Mouse (Mus musculus) lung, embryonic 16.5 days (tissue): ENCODE results near the gene Capn2. TPM values are rescaled to one million over a fixed set of nuclear protein-coding genes. Genes with fewer than 3 reads are reported as not detected.

Source experiments
- ATAC-seq: fragments of 200-750 bp; cut with Nextera tagmentation; 2 replicates; pipeline ENCODE4 v1.8.0; 2017; ENCODE audit warnings: low read depth, mild to moderate bottlenecking, moderate library complexity
- H3K27ac ChIP-seq: fragments of 300-500 bp; sonication (generic); 2 replicates; pipeline ENCODE4 v1.5.1; 2014; ENCODE audit warnings: mild to moderate bottlenecking, control low read depth, low read length
- H3K27me3 ChIP-seq: fragments of 300-500 bp; sonication (generic); 2 replicates; pipeline ENCODE4 v1.6.1; 2014; ENCODE audit warnings: low read depth, low read length, mixed read lengths; ENCODE audit not compliant: control insufficient read depth, insufficient read depth
- H3K36me3 ChIP-seq: fragments of 300-500 bp; sonication (generic); 2 replicates; pipeline ENCODE4 v1.6.1; 2014; ENCODE audit warnings: low read length; ENCODE audit not compliant: control insufficient read depth, insufficient read depth
- H3K4me1 ChIP-seq: fragments of 300-500 bp; sonication (generic); replicated peaks from 2 replicates; pipeline ENCODE4 v1.6.1; 2014; ENCODE audit warnings: low read length, mixed read lengths; ENCODE audit not compliant: control insufficient read depth, insufficient read depth
- H3K4me2 ChIP-seq: fragments of 300-500 bp; sonication (generic); 2 replicates; pipeline ENCODE4 v1.6.1; 2014; ENCODE audit warnings: low read depth, low read length, control low read depth
- H3K4me3 ChIP-seq: fragments of 300-500 bp; sonication (generic); 2 replicates; pipeline ENCODE4 v1.5.1; 2014; ENCODE audit warnings: mild to moderate bottlenecking, low read length, control low read depth
- H3K9ac ChIP-seq: fragments of 300-500 bp; sonication (generic); 2 replicates; pipeline ENCODE4 v1.6.1; 2014; ENCODE audit warnings: low read length, control low read depth
- H3K9me3 ChIP-seq: fragments of 300-500 bp; sonication (generic); 2 replicates; pipeline ENCODE4 v1.6.1; 2016; ENCODE audit warnings: low read length; ENCODE audit not compliant: control insufficient read depth
- WGBS: fragments of 180-500 bp; shearing (Covaris S2); extraction: QIAGEN DNeasy Blood & Tissue Kit; methylation state at CpG from one replicate; pipeline ENCODE4 v1.1.7; 2014; 5-methylcytosine and 5-hydroxymethylcytosine counted together
- polyA plus RNA-seq: library from polyadenylated mRNA; unstranded; fragments of >200 nt; fragmentation: Nextera tagmentation; extraction: Ambion mirVana; gene quantifications from 2 replicates; pipeline ENCODE4 v1.2.1, GENCODE M21; 2015

The Capn2 gene
- polyA plus RNA-seq, 1 experiment from 2014 or later = 136 TPM

DNA sequence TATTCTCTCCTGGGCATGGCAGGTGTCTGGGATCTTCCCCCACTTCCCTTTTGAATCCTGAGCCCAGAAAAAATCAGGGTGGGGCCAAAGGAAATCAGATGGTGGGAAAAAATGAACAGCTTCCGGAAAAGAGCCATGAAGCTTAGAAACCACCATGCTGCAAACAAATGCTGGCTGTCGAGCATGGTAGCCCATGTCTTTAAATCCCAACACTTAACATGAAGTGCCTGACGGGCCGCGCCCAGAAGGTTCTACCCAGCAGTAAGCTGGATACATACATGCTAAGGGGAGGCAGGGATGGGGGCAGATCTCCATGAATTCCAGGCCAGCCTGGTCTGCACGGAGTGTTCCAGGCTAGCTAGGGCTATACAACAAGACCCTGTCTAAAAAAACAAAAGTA, 1.4 kb upstream of the Capn2 start:
- no peaks in the 10 kb centered on the region for H3K9me3 ChIP-seq
- H3K4me1 ChIP-seq = peaks cover 39% of the 10 kb centered on the region

DNA sequence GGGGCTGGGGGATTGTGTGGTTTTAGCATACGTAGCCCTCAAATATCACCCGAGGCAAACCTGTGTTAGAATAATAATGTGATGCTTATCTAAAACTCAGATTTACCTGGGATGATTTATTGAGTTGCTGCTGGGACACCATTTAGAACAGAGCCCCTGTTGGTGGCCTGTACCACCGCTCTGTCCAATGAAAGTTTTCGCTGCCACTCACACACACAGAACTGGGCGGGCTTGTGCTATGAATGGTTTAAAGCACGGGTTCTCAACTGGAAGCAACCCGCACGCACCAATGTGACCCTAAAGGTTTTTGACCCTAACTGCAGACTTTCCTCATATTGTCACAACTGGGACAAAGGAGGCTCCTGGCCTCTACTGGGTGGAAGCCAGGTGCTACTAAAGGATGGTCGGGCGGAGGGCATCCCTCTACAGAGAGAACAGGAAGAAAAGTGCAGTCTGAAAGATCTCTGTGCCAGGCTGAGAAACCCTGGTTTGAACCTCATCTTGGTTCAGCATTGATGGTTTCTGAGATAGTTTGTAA, 804 bp upstream of the Capn2 start:
- no peak for ATAC-seq
- H3K4me1 ChIP-seq = peaks cover 44% of the 10 kb centered on the region
- no peaks in the 10 kb centered on the region for H3K9me3 ChIP-seq
- H3K27me3 ChIP-seq = no peaks in the 10 kb centered on the region
- H3K27ac ChIP-seq = no peak overlapping the region
- H3K9ac ChIP-seq = no peak overlapping the region
- no peak overlapping the region for H3K4me3 ChIP-seq
- H3K4me2 ChIP-seq = no peak overlapping the region
- 0 out of 2 replicates have a peak, but pooled peaks cover 2% of the 10 kb centered on the region for H3K36me3 ChIP-seq
- WGBS = 80% methylated on average over 10 of the region's 10 CpGs

More for the DNA sequence above, 1.4 kb upstream of the Capn2 start:
- Histone ChIP-seq H3K27ac (0 out of 2 replicates have a peak overlapping the region, but pooled peaks have one; percentile 8), H3K4me3 (no peak overlapping the region), H3K9ac (no peak overlapping the region), H3K4me2 (no peak overlapping the region), H3K36me3 (0 out of 2 replicates have a peak, but pooled peaks cover 2% of the 10 kb centered on the region), H3K27me3 (no peaks in the 10 kb centered on the region)
- 72% methylated on average over 6 of the region's 6 CpGs for WGBS
- no peak for ATAC-seq

DNA sequence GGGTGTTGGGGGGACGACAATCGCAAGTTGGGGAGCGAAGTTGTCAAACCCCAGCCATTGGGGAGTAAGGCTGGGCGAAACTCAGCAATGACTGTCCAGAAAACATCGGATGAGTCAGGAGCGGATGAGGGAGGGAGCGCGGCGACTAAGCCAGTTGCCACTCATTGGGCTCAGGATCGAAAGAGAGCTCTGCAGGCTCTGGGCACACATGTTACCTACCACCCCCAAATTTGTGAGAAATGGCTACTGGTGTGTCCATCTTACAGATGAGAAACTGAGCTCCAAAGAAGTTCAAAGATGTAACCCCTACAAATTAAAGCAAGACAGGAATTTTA, 236 bp upstream of the Capn2 start:
- WGBS = 2% methylated on average over 10 of the region's 10 CpGs
- H3K27ac ChIP-seq = no peak overlapping the region
- peak overlapping the region; percentile 67 for H3K4me2 ChIP-seq
- peaks cover 47% of the 10 kb centered on the region for H3K4me1 ChIP-seq
- 0 out of 2 replicates have a peak, but pooled peaks cover 2% of the 10 kb centered on the region for H3K36me3 ChIP-seq
- H3K9me3 ChIP-seq = no peaks in the 10 kb centered on the region
- peak overlapping the region; percentile 83 for H3K9ac ChIP-seq
- H3K4me3 ChIP-seq = peak overlapping the region; percentile 66
- H3K27me3 ChIP-seq = no peaks in the 10 kb centered on the region
- ATAC-seq = peak; percentile 18; the same call in 1 of the 2 replicates

GRCm38 (mm10) chr1:182514803-182515590, 2.4 kb downstream of the Capn2 start:
- 80% methylated on average over 10 of the region's 10 CpGs for WGBS
- Histone ChIP-seq H3K9me3 (no peaks in the 10 kb centered on the region), H3K27ac (no peak overlapping the region), H3K4me2 (no peak overlapping the region), H3K27me3 (no peaks in the 10 kb centered on the region), H3K36me3 (peaks cover 21% of the 10 kb centered on the region), H3K4me1 (peaks cover 46% of the 10 kb centered on the region), H3K9ac (no peak overlapping the region), H3K4me3 (no peak overlapping the region)
- ATAC-seq = no peak

DNA sequence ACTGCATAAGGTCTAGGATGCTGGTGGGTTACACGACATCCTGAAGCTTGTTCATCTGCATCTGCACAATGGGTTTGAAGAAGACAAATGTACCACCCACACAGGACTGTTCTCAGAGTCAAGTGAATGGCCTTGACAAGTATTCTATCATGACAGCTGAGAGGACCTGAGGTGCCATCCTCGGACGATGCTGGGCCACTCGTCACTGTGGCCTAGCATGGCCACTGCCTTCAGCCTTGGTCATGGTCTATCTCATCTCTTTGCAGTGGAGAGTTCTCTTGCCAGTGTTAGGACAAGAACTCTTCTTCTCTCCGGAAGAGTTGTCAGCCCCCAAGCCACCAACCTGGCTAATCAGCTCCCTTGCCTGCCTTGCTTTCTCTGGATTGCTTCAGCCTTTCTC, 3.7 kb downstream of the Capn2 start:
- 70% methylated on average over 5 of the region's 5 CpGs for WGBS
- Histone ChIP-seq H3K36me3 (peaks cover 26% of the 10 kb centered on the region), H3K4me1 (peaks cover 39% of the 10 kb centered on the region), H3K4me2 (no peak overlapping the region), H3K9ac (no peak overlapping the region), H3K27ac (no peak overlapping the region), H3K27me3 (no peaks in the 10 kb centered on the region), H3K9me3 (no peaks in the 10 kb centered on the region), H3K4me3 (no peak overlapping the region)
- no peak for ATAC-seq

DNA sequence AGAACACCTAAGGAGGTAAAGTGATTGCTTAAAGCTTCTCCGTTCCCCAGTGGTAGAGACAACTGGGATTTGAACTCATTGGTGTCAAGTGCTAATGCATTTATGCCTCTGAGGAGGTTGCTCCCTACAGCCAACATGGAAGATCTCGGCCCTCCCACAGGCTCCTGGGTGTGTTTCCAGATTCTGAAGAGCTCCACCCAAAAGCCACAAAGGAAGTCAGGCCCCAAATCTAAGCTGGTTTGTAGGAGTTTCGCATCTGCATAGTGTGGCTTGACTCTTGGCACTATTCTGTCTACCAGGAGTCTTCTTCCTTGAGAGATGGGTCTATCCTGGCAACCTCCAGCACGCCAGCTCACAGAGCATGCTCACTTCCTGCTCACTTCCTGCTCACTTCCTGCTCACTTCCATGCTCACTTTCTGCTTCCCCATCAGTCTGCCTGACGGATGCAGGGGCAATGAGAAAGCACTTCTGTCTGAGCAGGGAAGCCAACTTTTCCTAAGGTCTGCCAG, 4.5 kb downstream of the Capn2 start:
- Histone ChIP-seq H3K36me3 (peaks cover 28% of the 10 kb centered on the region), H3K27me3 (no peaks in the 10 kb centered on the region), H3K4me2 (no peak overlapping the region), H3K9ac (no peak overlapping the region), H3K9me3 (no peaks in the 10 kb centered on the region), H3K4me1 (peaks cover 39% of the 10 kb centered on the region), H3K4me3 (no peak overlapping the region), H3K27ac (no peak overlapping the region)
- no peak for ATAC-seq
- WGBS = 78% methylated on average over 5 of the region's 5 CpGs

DNA sequence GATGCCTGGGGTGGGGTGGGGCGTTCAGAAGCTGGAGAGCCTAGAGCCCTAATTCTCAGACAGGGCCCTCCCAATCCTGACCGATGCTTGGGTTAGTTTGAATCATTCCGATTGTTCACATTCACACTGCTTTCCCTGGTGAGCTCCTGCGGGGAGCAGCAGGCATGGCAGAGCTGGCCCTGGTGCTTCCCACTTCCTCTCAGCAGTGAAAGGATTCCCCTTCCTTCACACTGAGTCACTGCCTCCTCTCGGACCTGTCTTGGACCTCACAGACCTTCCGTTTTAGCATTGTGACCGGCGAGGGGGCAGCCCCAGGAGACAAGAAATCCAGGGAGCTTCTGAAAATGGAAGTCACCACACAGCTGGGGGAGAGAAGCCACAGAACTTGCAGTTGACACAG, 5.6 kb downstream of the Capn2 start:
- no peaks in the 10 kb centered on the region for H3K27me3 ChIP-seq
- no peak overlapping the region for H3K9ac ChIP-seq
- no peaks in the 10 kb centered on the region for H3K9me3 ChIP-seq
- no peak for ATAC-seq
- H3K36me3 ChIP-seq = peaks cover 28% of the 10 kb centered on the region
- H3K4me3 ChIP-seq = no peak overlapping the region
- peak overlapping the region; percentile 89 for H3K27ac ChIP-seq
- no peak overlapping the region for H3K4me2 ChIP-seq
- peaks cover 39% of the 10 kb centered on the region for H3K4me1 ChIP-seq
- 73% methylated on average over 8 of the region's 8 CpGs for WGBS

- Histone ChIP-seq H3K4me1 (peaks cover 46% of the 10 kb centered on the region), H3K36me3 (peaks cover 28% of the 10 kb centered on the region)
Measured at GRCm38 (mm10) chr1:182511073-182511472, 6.3 kb downstream of the Capn2 start.

DNA sequence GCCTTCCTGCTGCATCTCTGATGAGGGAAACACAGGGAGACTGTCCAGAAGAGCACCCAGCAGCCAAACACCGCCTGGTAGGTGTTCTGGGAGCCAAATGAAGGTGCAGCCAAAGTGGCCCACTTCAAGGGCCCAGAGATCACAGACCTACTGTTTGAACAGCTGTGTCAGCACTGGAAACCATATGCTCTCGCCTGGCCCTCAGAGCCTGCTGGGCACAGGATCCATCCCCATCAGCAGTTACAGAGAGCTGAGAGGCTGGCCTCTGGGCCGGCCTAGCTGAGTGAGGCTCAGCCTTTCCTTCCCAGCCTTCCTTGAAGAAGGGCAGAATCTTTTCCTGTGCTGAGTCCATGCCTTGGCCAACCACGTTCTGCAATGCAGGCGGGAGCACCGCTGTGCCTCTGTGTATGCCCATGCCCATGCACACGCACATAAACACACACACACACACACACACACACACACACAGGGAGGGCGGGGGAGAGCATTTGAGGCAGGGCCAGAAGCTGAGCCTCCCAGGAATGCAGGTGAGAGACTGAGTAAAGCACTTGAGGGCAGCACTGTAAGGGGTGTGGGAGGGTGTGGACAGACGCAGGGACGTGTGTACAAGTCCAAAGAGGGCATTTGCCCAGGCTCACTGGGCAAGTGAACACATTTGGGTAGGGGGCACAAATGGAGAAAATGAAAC, 8.2 kb downstream of the Capn2 start:
- no peaks in the 10 kb centered on the region for H3K9me3 ChIP-seq
- H3K4me3 ChIP-seq = no peak overlapping the region
- ATAC-seq = peak; percentile 91

More at GRCm38 (mm10) chr1:182511073-182511472, 6.3 kb downstream of the Capn2 start:
- ATAC-seq = no peak
- Histone ChIP-seq H3K27me3 (no peaks in the 10 kb centered on the region), H3K4me3 (no peak overlapping the region), H3K9me3 (no peaks in the 10 kb centered on the region), H3K9ac (no peak overlapping the region), H3K4me2 (no peak overlapping the region), H3K27ac (peak overlapping the region; percentile 89)
- WGBS = 52% methylated on average over 2 of the region's 2 CpGs

More for the DNA sequence above, 8.2 kb downstream of the Capn2 start:
- no peaks in the 10 kb centered on the region for H3K27me3 ChIP-seq
- H3K9ac ChIP-seq = no peak overlapping the region
- H3K36me3 ChIP-seq = peaks cover 27% of the 10 kb centered on the region
- 51% methylated on average over 10 of the region's 10 CpGs for WGBS
- no peak overlapping the region for H3K4me2 ChIP-seq
- peak overlapping the region; percentile 89 for H3K27ac ChIP-seq
- H3K4me1 ChIP-seq = peaks cover 41% of the 10 kb centered on the region
